8 mouse cellular contexts compared by ENCODE assay signal in the genomic region with DNA sequence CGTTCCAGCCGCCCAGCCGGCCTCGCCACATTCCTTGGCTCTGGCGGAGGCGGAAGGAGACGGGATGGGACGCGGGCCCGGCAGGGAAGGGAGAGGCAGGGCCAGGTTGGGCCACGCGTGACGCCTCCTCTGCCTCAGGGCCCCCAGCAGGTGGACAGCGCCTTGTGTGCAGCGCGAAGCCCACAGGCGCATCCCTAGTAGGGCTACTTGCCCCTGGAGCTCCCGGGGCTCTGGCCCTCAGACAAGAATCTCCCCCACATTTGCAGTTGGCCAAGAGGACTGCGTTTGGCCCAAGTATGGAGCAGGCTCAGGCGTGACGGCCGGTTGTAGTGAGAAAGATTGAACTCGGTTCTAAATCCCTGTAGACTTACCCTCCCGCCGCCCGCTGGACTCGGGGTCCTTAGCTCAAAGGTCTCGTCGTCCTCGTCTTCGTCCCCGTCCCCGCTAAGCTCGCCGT. TPM values are rescaled to one million over a fixed set of nuclear protein-coding genes. Genes with fewer than 3 reads are reported as not detected.
DNase-seq lines count a peak whose midpoint lies in the region; ATAC-seq and TF ChIP-seq lines count a peak whose summit lies in the region.

A gene (plus strand): TSS at position 170 of the 457 bp plus-strand sequence.

- peak within 1 kb of the TSS; percentile 85 for H3K27ac ChIP-seq in intestine, postnatal 0 days (ENCODE audit: low read depth, low read length)
- H3K27ac ChIP-seq in liver, embryonic 11.5 days (ENCODE audit: low read depth, low read length) = 0 out of 2 replicates have a peak within 1 kb of the TSS, but pooled peaks have one; percentile 52
- peak within 1 kb of the TSS; percentile 78 for H3K27ac ChIP-seq in neural tube, embryonic 14.5 days (ENCODE audit: low read depth, low read length)

- 0% methylated on average over 35 of the region's 35 CpGs for WGBS in intestine, postnatal 0 days
- 3% methylated on average over 35 of the region's 35 CpGs for WGBS in liver, embryonic 11.5 days
- under 1% methylated on average over 35 of the region's 35 CpGs for WGBS in neural tube, embryonic 14.5 days

- H3K9ac ChIP-seq in intestine, postnatal 0 days (ENCODE audit: low read depth, low read length) = peak within 1 kb of the TSS; percentile 66
- peak within 1 kb of the TSS; percentile 47 for H3K9ac ChIP-seq in liver, embryonic 11.5 days (ENCODE audit: low read depth, low read length)
- peak within 1 kb of the TSS; percentile 64 for H3K9ac ChIP-seq in neural tube, embryonic 14.5 days (replicated peaks; ENCODE audit: low read depth, low read length)

- H3K9me3 ChIP-seq in intestine, postnatal 0 days (ENCODE audit: control insufficient read depth) = no peaks in the 10 kb centered on the region
- H3K9me3 ChIP-seq in liver, embryonic 11.5 days (ENCODE audit: control insufficient read depth, low read length) = no peaks in the 10 kb centered on the region
- no peaks in the 10 kb centered on the region for H3K9me3 ChIP-seq in neural tube, embryonic 14.5 days (ENCODE audit: control insufficient read depth, low read length)

- no peak for DNase-seq in layer of hippocampus, adult 18-20 months (ENCODE audit: low spot score in 2 of 2)
- no peak for DNase-seq in layer of hippocampus, adult 9-11 months
- DNase-seq in cerebellum, adult 18-20 months = peak; percentile 76
- peak; percentile 87 for DNase-seq in gastrocnemius, postnatal 14 days
- peak; percentile 64 for DNase-seq in liver, embryonic 11.5 days (ENCODE audit: low spot score)

- H3K27me3 ChIP-seq in intestine, postnatal 0 days (replicated peaks; ENCODE audit: control insufficient read depth, insufficient read depth, low read length) = no peaks in the 10 kb centered on the region
- peaks cover 99% of the 10 kb centered on the region for H3K27me3 ChIP-seq in liver, embryonic 11.5 days (replicated peaks; ENCODE audit: control insufficient read depth, insufficient read depth, low read length)
- peaks cover 32% of the 10 kb centered on the region for H3K27me3 ChIP-seq in neural tube, embryonic 14.5 days (ENCODE audit: control insufficient read depth, insufficient read depth, low read length)

- H3K36me3 ChIP-seq in intestine, postnatal 0 days (ENCODE audit: control insufficient read depth, insufficient read depth) = peaks cover 30% of the 10 kb centered on the region
- H3K36me3 ChIP-seq in liver, embryonic 11.5 days (ENCODE audit: control insufficient read depth, insufficient read depth, low read length) = peaks cover 7% of the 10 kb centered on the region
- H3K36me3 ChIP-seq in neural tube, embryonic 14.5 days (ENCODE audit: control insufficient read depth, insufficient read depth, low read length) = peaks cover 14% of the 10 kb centered on the region

- H3K4me1 ChIP-seq in intestine, postnatal 0 days (replicated peaks; ENCODE audit: control insufficient read depth, insufficient read depth, low read length) = peaks cover 26% of the 10 kb centered on the region
- H3K4me1 ChIP-seq in liver, embryonic 11.5 days (replicated peaks; ENCODE audit: control insufficient read depth, insufficient read depth, low read length) = peaks cover 51% of the 10 kb centered on the region
- peaks cover 47% of the 10 kb centered on the region for H3K4me1 ChIP-seq in neural tube, embryonic 14.5 days (ENCODE audit: control insufficient read depth, insufficient read depth, low read length)

- peak within 1 kb of the TSS; percentile 79 for H3K4me3 ChIP-seq in intestine, postnatal 0 days (ENCODE audit: low read depth, low read length)
- peak within 1 kb of the TSS; percentile 61 for H3K4me3 ChIP-seq in liver, embryonic 11.5 days (ENCODE audit: low read depth, low read length)
- H3K4me3 ChIP-seq in neural tube, embryonic 14.5 days (ENCODE audit: low read depth, low read length) = peak within 1 kb of the TSS; percentile 60

- peak within 1 kb of the TSS; percentile 93 for H3K4me2 ChIP-seq in intestine, postnatal 0 days (replicated peaks; ENCODE audit: low read depth)
- H3K4me2 ChIP-seq in liver, embryonic 11.5 days = peak within 1 kb of the TSS; percentile 88
- H3K4me2 ChIP-seq in neural tube, embryonic 14.5 days (ENCODE audit: low read depth, low read length) = peak within 1 kb of the TSS; percentile 90

- peak; percentile 25 for TF ChIP-seq CTCF in intestine, postnatal 0 days (IDR thresholded peaks at IDR 0.05; ENCODE audit: low read depth)

- intact Hi-C loops in gastrocnemius, postnatal 14 days (cut with DNase I; ENCODE audit: low total_unique reads) = no loop called here

- ATAC-seq in intestine, postnatal 0 days = no peak
- no peak for ATAC-seq in liver, embryonic 11.5 days (replicated peaks; ENCODE audit: low FRiP score)
- ATAC-seq in neural tube, embryonic 14.5 days (ENCODE audit: low read depth) = no peak
- no peak for ATAC-seq in granulocyte monocyte progenitor cell, adult 5-6 weeks (replicated peaks; ENCODE audit: poor library complexity, severe bottlenecking)

RNA-seq across cellular contexts. Expression of the gene that starts here (rescaled TPM):
- 100 to 1,000 TPM; 154 to 162 TPM for total RNA-seq in layer of hippocampus, adult 18-20 months (2021)
- 1 to 10 TPM; 1.8 to 2.4 TPM for total RNA-seq in gastrocnemius, postnatal 14 days (2021)
- polyA plus RNA-seq in intestine, postnatal 0 days (2015; fragmentation: Nextera tagmentation; extraction: Ambion mirVana) = 5.2 and 6.0 TPM in 2 replicates
- polyA plus RNA-seq in liver, embryonic 11.5 days (2014; fragmentation: Nextera tagmentation; extraction: Ambion mirVana) = 0.34 and 0.40 TPM in 2 replicates
- polyA plus RNA-seq in neural tube, embryonic 14.5 days (2014; fragmentation: Nextera tagmentation; extraction: Ambion mirVana) = 7.5 and 8.3 TPM in 2 replicates
- total RNA-seq in granulocyte monocyte progenitor cell, adult 5-6 weeks (2014; fragmentation: Nextera tagmentation) = 0.41 and 0.83 TPM in 2 replicates
- 0.36 and 0.65 TPM in 2 replicates for total RNA-seq in granulocyte monocyte progenitor cell, adult 5-6 weeks (2017)

Comparison
In these comparisons a context has a peak if more than half of its experiments do, and no peak if none do; other contexts are left out.
1. RNA of the gene that starts here (total RNA-seq): 154 to 162 TPM in layer of hippocampus, adult 18-20 months; 1.8 to 2.4 TPM in gastrocnemius, postnatal 14 days and 0.36 to 0.83 TPM in granulocyte monocyte progenitor cell, adult 5-6 weeks; every median in the first group is over 10 times any median in the second.
2. Peak in DNase-seq, H3K4me3 ChIP-seq, H3K27ac ChIP-seq, H3K9ac ChIP-seq and H3K4me2 ChIP-seq in liver, embryonic 11.5 days; RNA of the gene not detected or under 1 TPM.
3. DNase-seq: peak in cerebellum, adult 18-20 months (2 of 2) and gastrocnemius, postnatal 14 days (single experiment); none in layer of hippocampus, adult 18-20 months (0 of 2) and layer of hippocampus, adult 9-11 months (single experiment).
4. Peak in every context shown above with its lines, with median percentiles within 50 percentile points of each other: H3K27ac ChIP-seq, H3K4me2 ChIP-seq, H3K4me3 ChIP-seq and H3K9ac ChIP-seq.